Mouse (Mus musculus): ENCODE data around the gene Fstl5.
"Not testable (repeated sequence)": the region's sequence is repeated elsewhere in the genome, so short reads cannot be mapped to it uniquely, and the experiment has no call there.

Fstl5 gene

GRCm38 (mm10) chr3:76468147-76468546 lies 394.1 kb downstream of the Fstl5 start:
- ChIA-PET POLR2A (no interaction called here), CTCF (no interaction called here)

- POLR2A ChIA-PET, CTCF ChIA-PET: not testable (repeated sequence)
Observed at GRCm38 (mm10) chr3:76507891-76508290, 433.8 kb downstream of the Fstl5 start.

GRCm38 (mm10) chr3:76508811-76509210 lies 434.7 kb downstream of the Fstl5 start:
- ChIA-PET CTCF (no interaction called here), POLR2A (no interaction called here)

GRCm38 (mm10) chr3:76567346-76567745 lies 493.3 kb downstream of the Fstl5 start:
- POLR2A ChIA-PET: no interaction called here
- CTCF ChIA-PET: no interaction called here

GRCm38 (mm10) chr3:76572478-76572877 lies 498.4 kb downstream of the Fstl5 start:
- POLR2A ChIA-PET: no interaction called here

GRCm38 (mm10) chr3:76572920-76573541 lies 499.0 kb downstream of the Fstl5 start:
- POLR2A ChIA-PET: no interaction called here
- CTCF ChIA-PET: no interaction called here

More at GRCm38 (mm10) chr3:76572478-76572877, 498.4 kb downstream of the Fstl5 start:
- CTCF ChIA-PET: no interaction called here

GRCm38 (mm10) chr3:76593148-76593547 lies 519.1 kb downstream of the Fstl5 start:
- CTCF ChIA-PET: no interaction called here

GRCm38 (mm10) chr3:76620044-76620443 lies 546.0 kb downstream of the Fstl5 start:
- CTCF ChIA-PET: no interaction called here
- POLR2A ChIA-PET: no interaction called here

More at GRCm38 (mm10) chr3:76593148-76593547, 519.1 kb downstream of the Fstl5 start:
- POLR2A ChIA-PET: no interaction called here

- CTCF ChIA-PET: no interaction called here
- POLR2A ChIA-PET: no interaction called here
Observed at GRCm38 (mm10) chr3:76654243-76654642, 580.2 kb downstream of the Fstl5 start.

GRCm38 (mm10) chr3:76670859-76671258 lies 596.8 kb downstream of the Fstl5 start:
- POLR2A ChIA-PET: no interaction called here
- CTCF ChIA-PET: no interaction called here

GRCm38 (mm10) chr3:76676006-76676405 lies 601.9 kb downstream of the Fstl5 start:
- POLR2A ChIA-PET: no interaction called here
- CTCF ChIA-PET: no interaction called here

- ChIA-PET CTCF (no interaction called here), POLR2A (no interaction called here)
Observed at GRCm38 (mm10) chr3:76679853-76680545, 605.9 kb downstream of the Fstl5 start.

GRCm38 (mm10) chr3:76680546-76680883 lies 606.4 kb downstream of the Fstl5 start:
- ChIA-PET CTCF (no interaction called here), POLR2A (no interaction called here)

- CTCF ChIA-PET: no interaction called here
- POLR2A ChIA-PET: no interaction called here
Observed at GRCm38 (mm10) chr3:76697134-76697629, 623.1 kb downstream of the Fstl5 start.

- POLR2A ChIA-PET: no interaction called here
Observed at GRCm38 (mm10) chr3:76739221-76739620, 665.2 kb downstream of the Fstl5 start.

More at GRCm38 (mm10) chr3:76739221-76739620, 665.2 kb downstream of the Fstl5 start:
- CTCF ChIA-PET: interaction anchor here in 1 of 4 experiments (0.6 kb wide), 1 partner anchor 731 kb away, joined by 7 read pairs; no protein-coding TSS in a partner anchor
